ENCODE assay signal across 11 mouse cellular contexts in the genomic region with DNA sequence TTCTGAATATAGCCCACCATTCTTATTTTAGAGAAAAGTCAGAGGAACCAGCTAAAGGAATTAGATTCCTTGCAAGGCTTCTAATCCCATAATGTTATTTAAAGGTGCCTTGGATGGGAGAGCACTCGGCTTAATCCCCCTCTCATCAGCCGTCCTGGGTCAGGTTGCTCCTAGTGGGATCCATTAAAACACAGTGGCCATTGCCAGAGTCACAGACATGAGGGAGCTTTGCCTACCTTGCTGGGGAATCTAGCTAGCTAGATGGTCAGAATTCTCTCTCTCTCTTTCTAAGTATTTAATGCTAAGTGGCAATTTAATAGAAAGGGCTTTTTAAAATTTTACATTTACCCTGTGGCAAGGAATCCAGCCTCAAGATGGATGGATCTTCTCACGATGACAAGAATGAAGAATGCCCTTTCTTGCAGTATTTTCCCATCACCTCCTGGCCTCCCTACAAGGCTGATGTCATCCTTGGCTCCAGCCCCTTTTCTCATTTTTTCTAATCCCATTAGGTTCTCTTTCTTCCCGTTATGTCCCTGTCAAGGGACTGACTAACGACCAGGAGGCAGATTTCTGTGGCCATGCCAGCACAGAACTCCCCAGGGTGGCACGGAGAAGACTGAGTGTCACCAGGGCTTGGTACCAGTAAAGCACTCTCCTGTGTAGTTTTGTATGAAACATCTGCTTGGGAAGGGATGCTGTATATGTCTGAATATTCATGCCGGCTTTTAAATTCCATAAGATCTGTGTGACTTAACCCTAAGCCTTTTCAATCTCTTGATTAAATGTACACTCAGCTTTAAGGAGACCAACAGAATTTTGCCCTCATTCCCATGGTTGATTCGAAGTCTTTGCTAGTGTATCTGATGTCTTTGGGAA.
DNase-seq lines count a peak whose midpoint lies in the region; ATAC-seq lines count a peak whose summit lies in the region.
"Had no signal": no experiment of that assay in that cellular context is flagged by ENCODE, and none has a peak within 500 bp of the region (broad histone marks: within the 10 kb centered on the region; RNA-seq: fewer than 3 reads in every experiment).

No protein-coding gene starts in this region.

- WGBS in neural tube, embryonic 11.5 days, result 51% methylated on average over 8 of the region's 8 CpGs
- 27% methylated on average over 8 of the region's 8 CpGs for WGBS in hindbrain, embryonic 15.5 days

- no peak overlapping the region for H3K27ac ChIP-seq in neural tube, embryonic 11.5 days (ENCODE audit: low read depth, low read length)
- H3K27ac ChIP-seq in hindbrain, embryonic 15.5 days (replicated peaks), result peak overlapping the region; percentile 66
- H3K27ac ChIP-seq: embryonic facial prominence, embryonic 13.5 days had no signal

- H3K4me3 ChIP-seq in neural tube, embryonic 11.5 days (ENCODE audit: low read depth, low read length), result no peak overlapping the region
- H3K4me3 ChIP-seq in hindbrain, embryonic 15.5 days, result no peak overlapping the region
- H3K4me3 ChIP-seq: embryonic facial prominence, embryonic 13.5 days; heart, embryonic 13.5 days had no signal

- no peaks in the 10 kb centered on the region for H3K9me3 ChIP-seq in neural tube, embryonic 11.5 days (ENCODE audit: control insufficient read depth, low read length)
- no peaks in the 10 kb centered on the region for H3K9me3 ChIP-seq in hindbrain, embryonic 15.5 days
- H3K9me3 ChIP-seq: embryonic facial prominence, embryonic 13.5 days had no signal

- H3K4me1 ChIP-seq in neural tube, embryonic 11.5 days (ENCODE audit: control insufficient read depth, insufficient read depth, low read length), result peaks cover 4% of the 10 kb centered on the region; the same call in 1 of the 2 replicates
- peaks cover 30% of the 10 kb centered on the region for H3K4me1 ChIP-seq in hindbrain, embryonic 15.5 days (replicated peaks)

- no peaks in the 10 kb centered on the region for H3K36me3 ChIP-seq in neural tube, embryonic 11.5 days (ENCODE audit: control insufficient read depth, insufficient read depth, low read length)
- no peaks in the 10 kb centered on the region for H3K36me3 ChIP-seq in hindbrain, embryonic 15.5 days
- H3K36me3 ChIP-seq: embryonic facial prominence, embryonic 13.5 days; heart, embryonic 13.5 days had no signal

- H3K4me2 ChIP-seq in neural tube, embryonic 11.5 days (ENCODE audit: low read depth), result no peak overlapping the region
- H3K4me2 ChIP-seq in hindbrain, embryonic 15.5 days, result no peak overlapping the region
- H3K4me2 ChIP-seq: embryonic facial prominence, embryonic 13.5 days; heart, embryonic 13.5 days had no signal

- no peak overlapping the region; the same call in 1 of the 2 replicates for H3K9ac ChIP-seq in neural tube, embryonic 11.5 days (ENCODE audit: low read length)
- H3K9ac ChIP-seq in hindbrain, embryonic 15.5 days, result no peak overlapping the region
- H3K9ac ChIP-seq: embryonic facial prominence, embryonic 13.5 days; heart, embryonic 13.5 days had no signal

- H3K27me3 ChIP-seq in neural tube, embryonic 11.5 days (ENCODE audit: control insufficient read depth, insufficient read depth, low read length), result no peaks in the 10 kb centered on the region
- H3K27me3 ChIP-seq in hindbrain, embryonic 15.5 days, result no peaks in the 10 kb centered on the region
- H3K27me3 ChIP-seq: embryonic facial prominence, embryonic 13.5 days; heart, embryonic 13.5 days had no signal

- ATAC-seq in neural tube, embryonic 11.5 days (ENCODE audit: insufficient read depth, low FRiP score, low TSS enrichment), result peak; percentile 35; the same call in 1 of the 2 replicates
- ATAC-seq in hindbrain, embryonic 15.5 days (ENCODE audit: low FRiP score, low read depth), result peak; percentile 78

- DNase-seq in adrenal gland, postnatal 14 days, result peak; percentile 32
- DNase-seq in adrenal gland, postnatal 25 days, result no peak
- DNase-seq in neural tube, embryonic 11.5 days (ENCODE audit: low spot score), result peak; percentile 22
- DNase-seq in neural tube, embryonic 10.5 days (ENCODE audit: extremely low spot score, low spot score), result no peak
- peak; percentile 10 for DNase-seq in skeletal muscle tissue, adult 2 months (ENCODE audit: low read depth, low spot score)
- DNase-seq in left cerebral cortex, adult 8-10 months (ENCODE audit: low spot score in 2 of 2), result no peak
- no peak for DNase-seq in thymus, postnatal 0 days (ENCODE audit: low spot score)
- DNase-seq: kidney, adult 9 months had no signal

Comparison
In these comparisons a context has a peak if more than half of its experiments do, and no peak if none do; other contexts are left out.
1. DNase-seq: peak in adrenal gland, postnatal 14 days (single experiment), neural tube, embryonic 11.5 days (single experiment) and skeletal muscle tissue, adult 2 months (single experiment); none in adrenal gland, postnatal 25 days (single experiment), neural tube, embryonic 10.5 days (single experiment), left cerebral cortex, adult 8-10 months (0 of 2) and thymus, postnatal 0 days (single experiment).